Mouse (Mus musculus): ENCODE data around the gene Yjefn3. TPM values are rescaled to one million over a fixed set of nuclear protein-coding genes. Genes with fewer than 3 reads are reported as not detected.

The Yjefn3 gene
- not detected for polyA plus RNA-seq (2015; fragmentation: Illumina TruSeq; extraction: RNeasy Lipid Tissue Mini Kit (QIAGEN cat#74804); ENCODE audit: insufficient read depth, low replicate concordance)

DNA sequence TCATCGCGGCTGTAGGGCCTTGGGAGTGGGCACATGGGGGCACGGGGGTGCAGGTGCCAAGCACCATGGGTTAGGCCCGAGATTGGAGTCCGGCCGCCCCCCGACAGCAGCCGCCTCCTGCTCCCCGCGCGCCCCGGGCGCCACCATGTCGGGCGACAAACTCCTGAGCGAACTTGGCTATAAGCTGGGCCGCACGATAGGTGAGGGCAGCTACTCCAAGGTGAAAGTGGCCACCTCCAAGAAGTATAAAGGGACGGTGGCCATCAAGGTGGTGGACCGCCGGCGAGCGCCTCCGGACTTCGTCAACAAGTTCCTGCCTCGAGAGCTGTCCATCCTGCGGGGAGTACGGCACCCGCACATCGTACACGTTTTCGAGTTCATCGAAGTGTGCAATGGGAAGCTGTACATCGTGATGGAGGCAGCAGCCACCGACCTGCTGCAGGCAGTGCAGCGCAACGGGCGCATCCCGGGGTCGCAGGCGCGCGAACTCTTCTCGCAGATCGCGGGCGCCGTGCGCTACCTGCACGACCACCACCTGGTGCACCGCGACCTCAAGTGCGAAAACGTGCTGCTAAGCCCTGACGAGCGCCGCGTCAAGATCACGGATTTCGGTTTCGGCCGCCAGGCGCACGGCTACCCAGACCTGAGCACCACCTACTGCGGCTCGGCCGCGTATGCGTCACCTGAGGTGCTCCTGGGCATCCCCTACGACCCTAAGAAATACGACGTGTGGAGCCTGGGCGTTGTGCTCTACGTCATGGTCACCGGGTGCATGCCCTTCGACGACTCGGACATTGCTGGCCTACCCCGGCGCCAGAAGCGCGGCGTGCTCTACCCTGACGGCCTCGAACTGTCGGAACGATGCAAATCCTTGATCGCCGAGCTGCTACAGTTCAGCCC lies at the start of gene Yjefn3, which contains the start of the genes Tssk6 and Ndufa13:
Gene Yjefn3 (minus strand): TSS at position 550 of the 900 bp plus-strand sequence.
Gene Tssk6 (plus strand): TSS at position 22 of the 900 bp plus-strand sequence.
Gene Ndufa13 (minus strand): TSS at position 396 of the 900 bp plus-strand sequence.

DNA sequence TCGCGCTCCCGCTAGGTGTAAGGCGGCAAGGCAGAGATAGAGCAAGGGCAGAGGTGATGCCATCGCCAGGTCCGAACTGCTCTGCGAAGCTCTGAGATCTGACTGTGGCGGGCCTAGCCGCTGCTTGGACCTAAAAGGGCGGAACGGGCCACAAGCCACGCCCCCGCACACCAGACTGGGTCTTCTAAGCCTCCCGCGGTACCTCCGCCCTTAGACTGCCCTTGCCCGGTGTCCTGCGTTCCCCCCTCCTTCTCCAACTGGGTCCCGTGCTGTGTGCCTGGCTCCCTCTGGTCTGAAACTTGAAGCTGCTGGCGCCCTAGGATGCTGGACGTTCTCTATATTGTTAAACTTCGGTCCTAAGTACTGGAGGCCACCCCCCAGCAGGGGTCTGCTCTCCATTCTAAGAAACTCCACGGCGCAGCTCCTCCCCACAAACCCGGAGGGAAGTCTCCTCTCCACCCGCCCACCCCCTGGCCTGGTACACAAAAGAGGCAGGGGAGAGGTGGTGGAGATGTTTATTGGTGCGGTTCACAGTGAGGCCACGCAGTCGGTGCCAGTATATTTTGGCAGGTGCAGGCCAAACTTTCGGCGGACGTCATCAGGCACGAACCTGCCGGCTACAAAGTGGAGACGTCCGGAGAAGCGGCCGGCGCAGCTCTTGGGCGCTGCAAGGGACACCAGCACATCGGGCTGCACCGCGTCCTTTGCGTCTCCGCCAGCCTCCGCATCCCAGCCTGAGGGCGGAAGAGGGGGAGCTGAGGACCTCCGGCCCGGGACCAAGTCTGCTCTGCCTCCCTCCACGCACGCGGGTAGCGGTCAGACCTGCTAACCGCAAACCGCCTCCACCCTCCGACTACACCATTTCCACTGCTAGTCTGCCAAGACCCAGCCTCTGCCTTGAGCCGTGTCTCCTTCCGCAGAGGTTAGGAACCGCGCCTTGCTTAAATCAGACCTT lies 14.9 kb downstream of the Yjefn3 start, which contains the start of gene Cilp2:
Gene Cilp2 (minus strand): TSS at position 399 of the 955 bp plus-strand sequence.

Other genes starting within 250 kb of the Yjefn3 start
- 3.1 TPM for gene Zfp964, start 248.2 kb downstream of the Yjefn3 start, polyA plus RNA-seq (2015; fragmentation: Illumina TruSeq; extraction: RNeasy Lipid Tissue Mini Kit (QIAGEN cat#74804); ENCODE audit: insufficient read depth, low replicate concordance)
- gene Zfp869, start 192.0 kb downstream of the Yjefn3 start, polyA plus RNA-seq (2015; fragmentation: Illumina TruSeq; extraction: RNeasy Lipid Tissue Mini Kit (QIAGEN cat#74804); ENCODE audit: insufficient read depth, low replicate concordance) = 88.7 TPM
- 11.5 TPM for gene Zfp963, start 152.7 kb downstream of the Yjefn3 start, polyA plus RNA-seq (2015; fragmentation: Illumina TruSeq; extraction: RNeasy Lipid Tissue Mini Kit (QIAGEN cat#74804); ENCODE audit: insufficient read depth, low replicate concordance)
- gene Gm20422, start 127.8 kb downstream of the Yjefn3 start, polyA plus RNA-seq (2015; fragmentation: Illumina TruSeq; extraction: RNeasy Lipid Tissue Mini Kit (QIAGEN cat#74804); ENCODE audit: insufficient read depth, low replicate concordance) = 1.4 TPM
- 16.8 TPM for gene Atp13a1, start 111.5 kb downstream of the Yjefn3 start, polyA plus RNA-seq (2015; fragmentation: Illumina TruSeq; extraction: RNeasy Lipid Tissue Mini Kit (QIAGEN cat#74804); ENCODE audit: insufficient read depth, low replicate concordance)
- gene Zfp866, start 111.5 kb downstream of the Yjefn3 start, polyA plus RNA-seq (2015; fragmentation: Illumina TruSeq; extraction: RNeasy Lipid Tissue Mini Kit (QIAGEN cat#74804); ENCODE audit: insufficient read depth, low replicate concordance) = 62.4 TPM
- 168 TPM for gene Gmip, start 94.0 kb downstream of the Yjefn3 start, polyA plus RNA-seq (2015; fragmentation: Illumina TruSeq; extraction: RNeasy Lipid Tissue Mini Kit (QIAGEN cat#74804); ENCODE audit: insufficient read depth, low replicate concordance)
- gene Lpar2, start 80.3 kb downstream of the Yjefn3 start, polyA plus RNA-seq (2015; fragmentation: Illumina TruSeq; extraction: RNeasy Lipid Tissue Mini Kit (QIAGEN cat#74804); ENCODE audit: insufficient read depth, low replicate concordance) = 6.1 TPM
- 8.6 TPM for gene Pbx4, start 70.2 kb downstream of the Yjefn3 start, polyA plus RNA-seq (2015; fragmentation: Illumina TruSeq; extraction: RNeasy Lipid Tissue Mini Kit (QIAGEN cat#74804); ENCODE audit: insufficient read depth, low replicate concordance)
- gene Cilp2, start 15.0 kb downstream of the Yjefn3 start, polyA plus RNA-seq (2015; fragmentation: Illumina TruSeq; extraction: RNeasy Lipid Tissue Mini Kit (QIAGEN cat#74804); ENCODE audit: insufficient read depth, low replicate concordance) = not detected
- gene Tssk6, start 528 bp downstream of the Yjefn3 start, polyA plus RNA-seq (2015; fragmentation: Illumina TruSeq; extraction: RNeasy Lipid Tissue Mini Kit (QIAGEN cat#74804); ENCODE audit: insufficient read depth, low replicate concordance) = not detected
- 13.6 TPM for gene Ndufa13, start 154 bp downstream of the Yjefn3 start, polyA plus RNA-seq (2015; fragmentation: Illumina TruSeq; extraction: RNeasy Lipid Tissue Mini Kit (QIAGEN cat#74804); ENCODE audit: insufficient read depth, low replicate concordance)
- gene Gatad2a, start 93.7 kb upstream of the Yjefn3 start, polyA plus RNA-seq (2015; fragmentation: Illumina TruSeq; extraction: RNeasy Lipid Tissue Mini Kit (QIAGEN cat#74804); ENCODE audit: insufficient read depth, low replicate concordance) = 21.0 TPM
- gene Mau2, start 140.0 kb upstream of the Yjefn3 start, polyA plus RNA-seq (2015; fragmentation: Illumina TruSeq; extraction: RNeasy Lipid Tissue Mini Kit (QIAGEN cat#74804); ENCODE audit: insufficient read depth, low replicate concordance) = 55.1 TPM
- gene Sugp1, start 140.1 kb upstream of the Yjefn3 start, polyA plus RNA-seq (2015; fragmentation: Illumina TruSeq; extraction: RNeasy Lipid Tissue Mini Kit (QIAGEN cat#74804); ENCODE audit: insufficient read depth, low replicate concordance) = 29.4 TPM
- 1.2 TPM for gene Tm6sf2, start 170.2 kb upstream of the Yjefn3 start, polyA plus RNA-seq (2015; fragmentation: Illumina TruSeq; extraction: RNeasy Lipid Tissue Mini Kit (QIAGEN cat#74804); ENCODE audit: insufficient read depth, low replicate concordance)
- gene Hapln4, start 180.7 kb upstream of the Yjefn3 start, polyA plus RNA-seq (2015; fragmentation: Illumina TruSeq; extraction: RNeasy Lipid Tissue Mini Kit (QIAGEN cat#74804); ENCODE audit: insufficient read depth, low replicate concordance) = not detected
- 0.06 TPM for gene Ncan, start 218.2 kb upstream of the Yjefn3 start, polyA plus RNA-seq (2015; fragmentation: Illumina TruSeq; extraction: RNeasy Lipid Tissue Mini Kit (QIAGEN cat#74804); ENCODE audit: insufficient read depth, low replicate concordance)
- 17.2 TPM for gene Nr2c2ap, start 228.6 kb upstream of the Yjefn3 start, polyA plus RNA-seq (2015; fragmentation: Illumina TruSeq; extraction: RNeasy Lipid Tissue Mini Kit (QIAGEN cat#74804); ENCODE audit: insufficient read depth, low replicate concordance)
- 7.4 TPM for gene Rfxank, start 236.4 kb upstream of the Yjefn3 start, polyA plus RNA-seq (2015; fragmentation: Illumina TruSeq; extraction: RNeasy Lipid Tissue Mini Kit (QIAGEN cat#74804); ENCODE audit: insufficient read depth, low replicate concordance)
- gene Borcs8, start 236.8 kb upstream of the Yjefn3 start, polyA plus RNA-seq (2015; fragmentation: Illumina TruSeq; extraction: RNeasy Lipid Tissue Mini Kit (QIAGEN cat#74804); ENCODE audit: insufficient read depth, low replicate concordance) = 25.0 TPM
- gene Mef2b, start 237.0 kb upstream of the Yjefn3 start, polyA plus RNA-seq (2015; fragmentation: Illumina TruSeq; extraction: RNeasy Lipid Tissue Mini Kit (QIAGEN cat#74804); ENCODE audit: insufficient read depth, low replicate concordance) = 0.33 TPM